Mouse (Mus musculus): ENCODE measurements around the gene Atoh7. TPM values are rescaled to one million over a fixed set of nuclear protein-coding genes. Genes with fewer than 3 reads are reported as not detected.

The Atoh7 gene
- total RNA-seq, 1 experiment from 2014 or later: not detected

- ATAC-seq (replicated peaks; ENCODE audit: insufficient number of reproducible peaks, low FRiP score, low TSS enrichment, poor library complexity, severe bottlenecking): no peak
These were observed 31.0 kb downstream of the Atoh7 start for GRCm38 (mm10) chr10:63130500-63130899.

GRCm38 (mm10) chr10:63132356-63132755 lies 32.9 kb downstream of the Atoh7 start:
- ATAC-seq (replicated peaks; ENCODE audit: insufficient number of reproducible peaks, low FRiP score, low TSS enrichment, poor library complexity, severe bottlenecking): no peak

- no peak for ATAC-seq (replicated peaks; ENCODE audit: insufficient number of reproducible peaks, low FRiP score, low TSS enrichment, poor library complexity, severe bottlenecking)
These were observed 33.9 kb downstream of the Atoh7 start for GRCm38 (mm10) chr10:63133326-63133725.

GRCm38 (mm10) chr10:63135680-63136079 lies 36.2 kb downstream of the Atoh7 start:
- ATAC-seq (replicated peaks; ENCODE audit: insufficient number of reproducible peaks, low FRiP score, low TSS enrichment, poor library complexity, severe bottlenecking): no peak

- ATAC-seq (replicated peaks; ENCODE audit: insufficient number of reproducible peaks, low FRiP score, low TSS enrichment, poor library complexity, severe bottlenecking): no peak
These were observed 37.0 kb downstream of the Atoh7 start for GRCm38 (mm10) chr10:63136436-63136835.

- ATAC-seq (replicated peaks; ENCODE audit: insufficient number of reproducible peaks, low FRiP score, low TSS enrichment, poor library complexity, severe bottlenecking): no peak
These were observed 43.2 kb downstream of the Atoh7 start for GRCm38 (mm10) chr10:63142660-63143059.

Other genes starting within 250 kb of the Atoh7 start
- gene Tet1, start 190.7 kb upstream of the Atoh7 start, total RNA-seq (2017): 0.10 to 3.2 TPM (median 0.85 TPM) in 3 replicates
- gene Slc25a16, start 179.0 kb upstream of the Atoh7 start, total RNA-seq (2017): 19.2 to 25.3 TPM (median 20.8 TPM) in 3 replicates
- 53.3 to 72.9 TPM (median 67.8 TPM) in 3 replicates for gene Dna2, start 152.6 kb upstream of the Atoh7 start, total RNA-seq (2017)
- gene Rufy2, start 119.4 kb upstream of the Atoh7 start, total RNA-seq (2017): 14.6 to 24.6 TPM (median 15.7 TPM) in 3 replicates
- 87.7 to 119 TPM (median 96.9 TPM) in 3 replicates for gene Hnrnph3, start 75.4 kb upstream of the Atoh7 start, total RNA-seq (2017)
- gene Pbld2, start 75.3 kb upstream of the Atoh7 start, total RNA-seq (2017): not detected in 3 replicates
- 2.8 to 12.5 TPM in 2 of 3 replicates, not detected in the other for gene Pbld1, start 39.5 kb upstream of the Atoh7 start, total RNA-seq (2017)
- gene Mypn, start 104.3 kb downstream of the Atoh7 start, total RNA-seq (2017): 0.19 TPM in 1 of 3 replicates, not detected in the others
- 397 to 474 TPM (median 450 TPM) in 3 replicates for gene Herc4, start 144.2 kb downstream of the Atoh7 start, total RNA-seq (2017)

Data from monocyte, adult 5-6 weeks (primary cell).